ENCODE assay signal across 24 mouse cellular contexts in genomic region chr1:136499317-136499716, GRCm38 (mm10). TPM values are rescaled to one million over a fixed set of nuclear protein-coding genes. Genes with fewer than 3 reads are reported as not detected.
DNase-seq lines count a peak whose midpoint lies in the region; ATAC-seq lines count a peak whose summit lies in the region.
"Had no signal": no experiment of that assay in that cellular context is flagged by ENCODE, and none has a peak within 500 bp of the region (broad histone marks: within the 10 kb centered on the region; RNA-seq: fewer than 3 reads in every experiment).

No protein-coding gene starts in this region.

- H3K27ac ChIP-seq in hindbrain, embryonic 16.5 days (ENCODE audit: low read depth, low read length) = no peak overlapping the region
- H3K27ac ChIP-seq in hindbrain, embryonic 12.5 days = no peak overlapping the region
- H3K27ac ChIP-seq: embryonic facial prominence, embryonic 10.5 days; embryonic facial prominence, embryonic 12.5 days; forebrain, embryonic 13.5 days; forebrain, embryonic 15.5 days had no signal

- no peak overlapping the region for H3K9ac ChIP-seq in hindbrain, embryonic 16.5 days (ENCODE audit: low read depth, low read length)
- H3K9ac ChIP-seq in hindbrain, embryonic 12.5 days = no peak overlapping the region
- H3K9ac ChIP-seq: embryonic facial prominence, embryonic 12.5 days; forebrain, embryonic 13.5 days; forebrain, embryonic 15.5 days had no signal

- no peak overlapping the region for H3K4me2 ChIP-seq in hindbrain, embryonic 16.5 days (ENCODE audit: low read length)
- no peak overlapping the region for H3K4me2 ChIP-seq in hindbrain, embryonic 12.5 days (replicated peaks)
- H3K4me2 ChIP-seq: embryonic facial prominence, embryonic 12.5 days; forebrain, embryonic 13.5 days; forebrain, embryonic 15.5 days had no signal

- H3K27me3 ChIP-seq in hindbrain, embryonic 16.5 days (replicated peaks; ENCODE audit: control insufficient read depth, insufficient read depth, low read length) = no peaks in the 10 kb centered on the region
- H3K27me3 ChIP-seq in hindbrain, embryonic 12.5 days = no peaks in the 10 kb centered on the region
- H3K27me3 ChIP-seq: CH12.LX; embryonic facial prominence, embryonic 12.5 days; forebrain, embryonic 13.5 days; forebrain, embryonic 15.5 days; Patski had no signal

- intact Hi-C loops in left cerebral cortex, postnatal 4 days (cut with DNase I) = no loop called here

- ATAC-seq in hindbrain, embryonic 16.5 days = peak; percentile 60; the same call in 1 of the 2 replicates
- no peak for ATAC-seq in hindbrain, embryonic 12.5 days (ENCODE audit: low FRiP score)
- ATAC-seq: activated CD4-positive, CD25-positive, alpha-beta regulatory T cell, adult 4 months; CD4-positive, CD25-positive, alpha-beta regulatory T cell, adult 4 months; forebrain, embryonic 13.5 days; forebrain, embryonic 15.5 days; Patski had no signal

- no peaks in the 10 kb centered on the region for H3K36me3 ChIP-seq in hindbrain, embryonic 16.5 days (ENCODE audit: control insufficient read depth, insufficient read depth, low read length)
- H3K36me3 ChIP-seq in hindbrain, embryonic 12.5 days = peaks cover 42% of the 10 kb centered on the region

- 78% methylated on average over 13 of the region's 13 CpGs for WGBS in hindbrain, embryonic 16.5 days
- WGBS in hindbrain, embryonic 12.5 days = 88% methylated on average over 13 of the region's 13 CpGs

- H3K4me1 ChIP-seq in hindbrain, embryonic 16.5 days (ENCODE audit: control insufficient read depth, insufficient read depth, low read depth, low read length) = no peaks in the 10 kb centered on the region
- no peaks in the 10 kb centered on the region for H3K4me1 ChIP-seq in hindbrain, embryonic 12.5 days
- H3K4me1 ChIP-seq: embryonic facial prominence, embryonic 10.5 days; embryonic facial prominence, embryonic 12.5 days; forebrain, embryonic 13.5 days; forebrain, embryonic 15.5 days had no signal

- peak; percentile 15 to 39 for DNase-seq in cerebellum, postnatal 10 days
- DNase-seq in cerebellum, postnatal 4 days (ENCODE audit: low spot score in 2 of 2) = no peak
- peak; percentile 20 for DNase-seq in left cerebral cortex, postnatal 4 days
- DNase-seq in left cerebral cortex, adult 8-10 months (ENCODE audit: low spot score in 2 of 2) = no peak
- peak; percentile 27 for DNase-seq in brain, adult 2 months (ENCODE audit: low read depth, low spot score)
- DNase-seq in ovary, postnatal 14 days (ENCODE audit: low spot score) = no peak
- DNase-seq: adrenal gland, adult 8-10 months; adrenal gland, postnatal 14 days; adrenal gland, postnatal 36 days; B cell, adult 2 months; cerebellum, adult 11-12 months; cerebellum, adult 2 months; cerebellum, adult 9-10 months; cerebellum, postnatal 36 days had no signal

- H3K9me3 ChIP-seq in hindbrain, embryonic 16.5 days (ENCODE audit: control insufficient read depth, low read length) = no peaks in the 10 kb centered on the region
- H3K9me3 ChIP-seq in hindbrain, embryonic 12.5 days (replicated peaks) = no peaks in the 10 kb centered on the region
- H3K9me3 ChIP-seq: embryonic facial prominence, embryonic 12.5 days; forebrain, embryonic 13.5 days; forebrain, embryonic 15.5 days had no signal

- no peak overlapping the region for H3K4me3 ChIP-seq in hindbrain, embryonic 16.5 days (ENCODE audit: low read length)
- H3K4me3 ChIP-seq in hindbrain, embryonic 12.5 days = no peak overlapping the region
- H3K4me3 ChIP-seq: embryonic facial prominence, embryonic 10.5 days; embryonic facial prominence, embryonic 12.5 days; forebrain, embryonic 13.5 days; forebrain, embryonic 15.5 days had no signal

RNA-seq across cellular contexts. Expression of gene Kif14, which starts 33.2 kb away (rescaled TPM):
- 0.74 and 0.87 TPM in 2 replicates for polyA plus RNA-seq in hindbrain, embryonic 16.5 days (2015; fragmentation: Nextera tagmentation; extraction: Ambion mirVana)
- polyA plus RNA-seq in hindbrain, embryonic 12.5 days (2016; fragmentation: Nextera tagmentation; extraction: Ambion mirVana) = 5.3 and 6.4 TPM in 2 replicates
- 1 to 10 TPM; 1.5 to 2.1 TPM for total RNA-seq in left cerebral cortex, postnatal 4 days (2021)
- under 1 TPM; 0.07 to 0.37 (median 0.19) TPM for total RNA-seq in left cerebral cortex, adult 8-10 months (2022)

Comparison
In these comparisons a context has a peak if more than half of its experiments do, and no peak if none do; other contexts are left out.
1. DNase-seq: peak in cerebellum, postnatal 10 days (2 of 2), left cerebral cortex, postnatal 4 days (single experiment) and brain, adult 2 months (single experiment); none in cerebellum, postnatal 4 days (0 of 2), left cerebral cortex, adult 8-10 months (0 of 2) and ovary, postnatal 14 days (single experiment).